Mouse (Mus musculus) brain, embryonic 18.5 days (tissue): ENCODE measurements around the gene Elfn1.
"Not testable (repeated sequence)": the region's sequence is repeated elsewhere in the genome, so short reads cannot be mapped to it uniquely, and the experiment has no call there.

ENCODE experiments used
- DNase-seq: peaks from one replicate; pipeline ENCODE4 v3.0.0-alpha.2; 2012; ENCODE audit warnings: low read depth, low spot score

Elfn1 gene

GRCm38 (mm10) chr5:139969151-139969948 lies 61.6 kb downstream of the Elfn1 start:
- DNase-seq = no peak

- DNase-seq = no peak
Measured at GRCm38 (mm10) chr5:139970186-139970631, 62.5 kb downstream of the Elfn1 start.

- no peak for DNase-seq
Measured at GRCm38 (mm10) chr5:139976584-139976983, 68.8 kb downstream of the Elfn1 start.

GRCm38 (mm10) chr5:139977476-139977875 lies 69.7 kb downstream of the Elfn1 start:
- no peak for DNase-seq

GRCm38 (mm10) chr5:139978525-139979276 lies 71.0 kb downstream of the Elfn1 start:
- no peak for DNase-seq

- peak; percentile 14 for DNase-seq
Measured at GRCm38 (mm10) chr5:139979371-139979770, 71.6 kb downstream of the Elfn1 start.

GRCm38 (mm10) chr5:139981976-139982375 lies 74.2 kb downstream of the Elfn1 start:
- no peak for DNase-seq

GRCm38 (mm10) chr5:139985073-139985746 lies 77.5 kb downstream of the Elfn1 start:
- DNase-seq = no peak

GRCm38 (mm10) chr5:139991531-139991930 lies 83.8 kb downstream of the Elfn1 start:
- no peak for DNase-seq

GRCm38 (mm10) chr5:139998321-139998720 lies 90.6 kb downstream of the Elfn1 start:
- DNase-seq = not testable (repeated sequence)

GRCm38 (mm10) chr5:139998916-139999315 lies 91.2 kb downstream of the Elfn1 start:
- no peak for DNase-seq

GRCm38 (mm10) chr5:140002541-140002940 lies 94.8 kb downstream of the Elfn1 start:
- no peak for DNase-seq

GRCm38 (mm10) chr5:140006861-140007260 lies 99.1 kb downstream of the Elfn1 start:
- no peak for DNase-seq

- DNase-seq = no peak
Measured at GRCm38 (mm10) chr5:140007656-140008522, 100.1 kb downstream of the Elfn1 start.

- no peak for DNase-seq
Measured at GRCm38 (mm10) chr5:140008523-140008806, 100.7 kb downstream of the Elfn1 start.

GRCm38 (mm10) chr5:140009083-140009655 lies 101.4 kb downstream of the Elfn1 start:
- no peak for DNase-seq

GRCm38 (mm10) chr5:140010405-140010804 lies 102.7 kb downstream of the Elfn1 start:
- no peak for DNase-seq

- DNase-seq = no peak
Measured at GRCm38 (mm10) chr5:140012286-140012967, 104.7 kb downstream of the Elfn1 start.

- DNase-seq = no peak
Measured at GRCm38 (mm10) chr5:140013652-140014051, 105.9 kb downstream of the Elfn1 start.

- DNase-seq = no peak
Measured at GRCm38 (mm10) chr5:140016896-140017295, 109.2 kb downstream of the Elfn1 start.
